Mouse (Mus musculus) inflammation-experienced regulatory T-cells, adult 16 weeks (primary cell): ENCODE data around the gene Rab7b. TPM values are rescaled to one million over a fixed set of nuclear protein-coding genes. Genes with fewer than 3 reads are reported as not detected.

Source experiments
- polyA plus RNA-seq: library from polyadenylated mRNA; unstranded; fragments of 100-300 nt; shearing (Covaris generic); gene quantifications from one replicate; pipeline ENCODE4 v1.2.1, GENCODE M21; 2017

Gene Rab7b
- polyA plus RNA-seq = not detected

DNA sequence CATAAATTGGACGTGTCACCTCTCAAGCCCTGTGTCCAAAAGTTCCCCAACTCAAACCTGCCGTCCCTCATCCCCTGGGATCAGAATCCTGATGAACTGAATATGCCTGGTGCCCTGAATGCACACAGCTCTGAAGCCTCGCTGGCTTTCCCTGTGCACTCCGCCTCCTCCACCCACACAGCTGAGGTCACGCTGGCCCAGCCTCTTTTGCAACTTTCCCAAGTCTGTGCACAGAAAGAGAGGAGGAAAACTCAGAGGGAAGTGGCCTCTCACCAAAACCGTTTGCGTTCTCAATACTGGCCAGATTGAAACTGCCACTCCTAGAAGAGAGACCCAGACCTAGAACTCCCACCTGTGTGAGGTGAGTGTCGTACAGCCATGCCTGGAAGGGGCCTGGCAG lies at the start of gene Rab7b:
Rab7b (plus strand) TSS at position 221 of the 400 bp plus-strand sequence.

DNA sequence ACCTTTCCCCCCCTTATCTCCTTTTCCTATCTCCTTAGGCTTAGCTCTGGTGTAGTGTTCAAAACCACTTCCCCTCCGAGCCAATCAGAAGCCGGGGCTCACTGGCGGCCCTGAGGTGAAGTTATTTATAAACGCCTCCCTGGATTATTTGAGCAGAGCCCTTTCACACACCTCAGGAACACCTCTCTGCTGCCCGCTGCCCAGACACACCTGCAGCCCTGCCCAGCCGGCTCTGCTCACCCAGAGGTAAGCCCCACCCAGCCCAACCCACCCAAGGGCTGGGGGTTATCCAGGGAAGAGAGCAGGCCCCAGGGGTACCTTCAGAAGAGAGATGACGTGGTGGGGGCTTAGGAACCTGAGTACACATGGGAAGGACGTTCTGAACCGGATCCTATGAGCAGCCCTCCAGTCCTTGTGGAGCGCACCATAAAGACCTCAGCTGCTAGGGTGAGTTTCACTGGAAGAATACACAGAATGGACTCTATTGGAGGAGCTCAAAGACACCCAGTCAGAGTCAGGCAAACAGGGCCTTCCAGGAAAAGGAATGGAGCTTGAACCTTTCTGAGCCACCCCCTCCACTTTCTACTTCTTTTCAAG lies 55.5 kb downstream of the Rab7b start, which contains the start of gene Slc26a9:
Slc26a9 (plus strand) TSS at position 155 of the 597 bp plus-strand sequence.

Other genes starting within 250 kb of the Rab7b start
- 47.6 TPM for gene Srgap2, start 161.3 kb upstream of the Rab7b start, polyA plus RNA-seq
- gene Fam72a, start 160.8 kb upstream of the Rab7b start, polyA plus RNA-seq = 1.3 TPM
- gene Avpr1b, start 89.5 kb upstream of the Rab7b start, polyA plus RNA-seq = not detected
- gene Ctse, start 50.4 kb upstream of the Rab7b start, polyA plus RNA-seq = 24.4 TPM
- gene Slc26a9, start 55.3 kb downstream of the Rab7b start, polyA plus RNA-seq = not detected
- gene Pm20d1, start 108.7 kb downstream of the Rab7b start, polyA plus RNA-seq = not detected
- gene Slc41a1, start 138.8 kb downstream of the Rab7b start, polyA plus RNA-seq = 60.8 TPM
- gene Rab29, start 178.5 kb downstream of the Rab7b start, polyA plus RNA-seq = 41.6 TPM
- gene Nucks1, start 221.8 kb downstream of the Rab7b start, polyA plus RNA-seq = 39.0 TPM